Mouse (Mus musculus): Measurements from ENCODE around the gene Fut4.

Gene Fut4

GRCm38 (mm10) chr9:14752001-14752522 lies at the start of gene Fut4:
TSS of gene Fut4 (minus strand) at chr9:14752393.
- DNase-seq (ENCODE audit: low spot score in 2 of 2), result peak; percentile 39 to 52

DNA sequence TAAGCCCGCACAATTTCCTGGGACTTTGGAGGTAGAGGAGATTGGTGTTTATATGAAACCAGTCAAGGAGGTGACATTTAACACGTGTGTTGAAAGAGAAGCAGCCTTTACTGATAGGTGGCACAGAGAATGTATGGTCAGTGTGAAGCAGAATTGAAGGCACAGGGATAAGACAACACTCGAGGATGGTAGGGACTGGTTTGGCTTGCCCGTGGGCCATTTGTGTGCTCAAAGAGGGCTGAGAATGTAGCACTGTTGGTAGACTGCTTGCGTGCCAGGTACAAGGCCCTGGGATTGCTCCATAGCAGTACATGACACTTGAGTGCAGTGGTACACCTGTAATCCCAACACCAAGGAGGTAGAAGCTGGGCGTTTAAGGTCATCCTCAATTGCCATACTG lies 35.2 kb upstream of the Fut4 start:
- no peak for DNase-seq (ENCODE audit: low spot score in 2 of 2)

- DNase-seq (ENCODE audit: low spot score in 2 of 2), result peak; percentile 96 to 97
These were observed 32.1 kb upstream of the Fut4 start, which contains the start of the genes Mre11a and Ankrd49 for GRCm38 (mm10) chr9:14784039-14785002. TSS of gene Mre11a (plus strand) at chr9:14784654. TSS of gene Ankrd49 (minus strand) at chr9:14784856.

DNA sequence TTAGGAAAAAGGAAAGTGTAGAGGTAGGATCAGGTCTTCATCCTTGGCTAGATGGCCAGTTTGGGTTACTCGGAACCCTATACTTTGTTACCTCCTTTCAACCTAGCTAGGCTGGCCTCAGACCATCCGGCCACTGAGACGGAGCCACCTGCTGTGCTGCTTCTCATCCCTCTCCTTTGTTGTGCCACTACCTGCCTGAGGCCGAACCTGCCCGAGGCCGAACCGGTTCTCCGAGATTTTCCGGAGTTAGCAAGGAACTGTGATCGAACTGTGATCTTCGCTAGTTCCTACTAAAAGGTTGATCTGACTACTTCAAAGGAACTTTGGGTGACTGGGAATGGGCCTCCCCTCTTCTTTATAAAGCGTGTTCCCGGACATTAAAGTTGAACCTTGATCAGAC lies 26.1 kb upstream of the Fut4 start:
- DNase-seq (ENCODE audit: low spot score in 2 of 2), result no peak

GRCm38 (mm10) chr9:14773813-14774212 lies 21.6 kb upstream of the Fut4 start:
- DNase-seq (ENCODE audit: low spot score in 2 of 2), result no peak

DNA sequence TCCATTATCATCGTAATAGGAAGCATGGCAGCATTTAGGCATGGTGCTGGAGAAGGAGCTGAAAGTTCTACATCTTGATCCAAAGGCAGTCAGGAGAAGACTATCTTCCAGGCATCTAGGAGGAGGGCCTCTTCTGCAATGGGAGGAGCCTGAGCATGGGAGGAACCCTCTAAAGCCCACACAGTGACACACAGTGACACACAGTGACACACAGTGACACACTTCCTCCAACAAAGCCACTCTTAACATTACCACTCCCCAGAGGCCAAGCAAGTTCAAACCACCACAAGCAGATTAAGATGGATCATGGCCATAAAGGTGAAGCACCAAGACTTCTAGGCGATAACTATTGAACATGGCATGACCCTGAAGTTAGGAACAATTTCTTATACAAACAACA lies 19.9 kb upstream of the Fut4 start:
- DNase-seq (ENCODE audit: low spot score in 2 of 2), result no peak

DNA sequence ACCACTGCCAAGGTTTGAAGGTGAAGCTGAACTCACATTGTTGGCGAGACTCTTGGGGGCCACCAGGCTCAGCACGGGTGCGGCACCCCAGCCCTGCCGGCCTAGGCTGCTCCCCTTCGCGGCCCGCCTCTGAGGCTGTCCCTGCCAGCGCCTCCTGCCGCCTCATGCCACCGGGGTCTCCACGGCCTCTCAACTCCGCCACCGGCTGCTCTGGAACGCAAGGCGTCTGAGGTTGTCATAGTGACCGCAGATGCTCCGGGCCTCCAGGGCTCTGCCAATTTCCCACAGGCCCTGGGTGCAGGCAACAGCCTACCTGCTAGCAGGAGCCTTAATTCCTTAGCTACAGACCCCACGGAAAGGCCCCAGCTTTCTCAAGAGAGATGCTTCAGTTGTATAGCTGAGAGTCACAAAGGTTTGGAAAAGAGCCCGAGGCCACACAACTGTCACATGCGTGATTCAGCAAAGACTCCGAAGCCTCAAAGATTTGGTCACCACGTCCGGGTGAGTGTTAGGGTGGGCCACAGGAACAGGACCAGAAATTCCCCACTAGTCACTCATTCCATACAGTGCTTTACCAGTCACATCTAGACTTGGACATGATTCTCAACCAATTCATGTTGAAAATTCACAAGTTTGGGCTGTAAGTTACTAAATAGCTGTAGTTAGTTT lies 18.7 kb upstream of the Fut4 start, which contains the start of gene 1700012B09Rik:
Gene 1700012B09Rik (minus strand): TSS at position 228 of the 669 bp plus-strand sequence.
- DNase-seq (ENCODE audit: low spot score in 2 of 2), result no peak

DNA sequence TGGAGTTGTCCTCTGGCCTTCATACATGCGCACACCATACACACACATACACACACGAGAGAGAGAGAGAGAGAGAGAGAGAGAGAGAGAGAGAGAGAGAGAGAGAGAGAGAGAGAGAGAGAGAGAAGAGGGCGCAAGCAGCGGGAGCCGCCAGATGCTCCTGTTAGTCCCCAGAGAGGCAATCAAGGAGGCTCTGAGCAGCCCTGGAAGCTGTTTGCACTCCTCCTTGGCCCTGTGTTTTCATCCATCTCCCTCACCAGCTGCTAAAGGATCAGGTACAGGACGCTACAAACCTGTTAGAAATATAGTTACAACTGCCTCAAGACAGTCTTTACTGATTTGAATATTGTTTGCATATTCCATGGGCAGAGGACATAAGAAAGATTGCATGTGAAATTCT lies 17.6 kb upstream of the Fut4 start:
- no peak for DNase-seq (ENCODE audit: low spot score in 2 of 2)

DNA sequence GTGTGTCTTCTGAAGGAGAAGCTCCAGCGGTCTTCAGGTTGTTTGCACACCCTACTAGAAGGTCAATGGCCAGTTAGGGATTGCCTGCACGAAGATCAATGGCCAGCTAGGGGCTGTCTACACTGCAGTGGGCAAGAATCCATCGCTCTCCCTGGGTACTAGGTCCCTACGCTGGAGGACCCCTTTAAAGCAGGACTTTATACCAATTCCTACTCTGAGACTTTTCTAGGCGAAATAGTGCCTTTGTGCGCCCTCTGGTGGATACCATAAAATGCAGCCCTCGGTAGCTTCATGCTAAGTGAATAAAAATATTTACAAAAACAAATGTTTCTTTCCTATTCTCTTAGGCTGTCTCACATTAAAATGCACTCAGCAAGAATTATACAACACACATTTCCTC lies 12.6 kb upstream of the Fut4 start:
- peak in 1 of 2 experiments; percentile 3 for DNase-seq (ENCODE audit: low spot score in 2 of 2)

GRCm38 (mm10) chr9:14759261-14759660 lies 7.1 kb upstream of the Fut4 start:
- no peak for DNase-seq (ENCODE audit: low spot score in 2 of 2)

GRCm38 (mm10) chr9:14758590-14758989 lies 6.4 kb upstream of the Fut4 start:
- no peak for DNase-seq (ENCODE audit: low spot score in 2 of 2)

- no peak for DNase-seq (ENCODE audit: low spot score in 2 of 2)
These were observed 2.3 kb upstream of the Fut4 start for GRCm38 (mm10) chr9:14754469-14754868.

DNA sequence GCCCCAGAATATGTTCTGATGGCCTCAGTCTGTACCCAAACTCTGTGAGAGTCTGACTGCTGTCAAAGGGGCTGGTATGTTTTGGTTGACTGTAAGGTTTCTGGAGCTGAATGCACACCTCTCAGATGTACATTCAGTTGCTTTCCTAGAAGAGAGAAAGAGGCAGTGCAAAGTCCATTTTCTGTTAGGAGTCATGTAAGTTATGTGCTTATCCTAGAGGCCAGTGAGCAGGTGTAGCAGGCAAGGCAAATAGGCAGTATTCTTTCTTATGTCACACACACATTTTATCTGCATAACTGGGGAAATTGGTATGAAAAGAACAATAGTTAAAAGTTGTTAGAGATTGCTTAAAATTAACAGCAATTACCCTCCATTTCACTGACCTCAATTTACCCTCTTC lies 1.8 kb upstream of the Fut4 start:
- DNase-seq (ENCODE audit: low spot score in 2 of 2), result no peak

GRCm38 (mm10) chr9:14751503-14752000 lies 641 bp downstream of the Fut4 start:
- DNase-seq (ENCODE audit: low spot score in 2 of 2), result no peak

GRCm38 (mm10) chr9:14750901-14751502 lies 1.2 kb downstream of the Fut4 start:
- DNase-seq (ENCODE audit: low spot score in 2 of 2), result no peak

- DNase-seq (ENCODE audit: low spot score in 2 of 2), result no peak
These were observed 11.9 kb downstream of the Fut4 start, which contains the start of gene Piwil4 for GRCm38 (mm10) chr9:14740151-14740924. TSS of gene Piwil4 (minus strand) at chr9:14740733.

- DNase-seq (ENCODE audit: low spot score in 2 of 2), result no peak
These were observed 12.6 kb downstream of the Fut4 start for GRCm38 (mm10) chr9:14739498-14740150.

DNA sequence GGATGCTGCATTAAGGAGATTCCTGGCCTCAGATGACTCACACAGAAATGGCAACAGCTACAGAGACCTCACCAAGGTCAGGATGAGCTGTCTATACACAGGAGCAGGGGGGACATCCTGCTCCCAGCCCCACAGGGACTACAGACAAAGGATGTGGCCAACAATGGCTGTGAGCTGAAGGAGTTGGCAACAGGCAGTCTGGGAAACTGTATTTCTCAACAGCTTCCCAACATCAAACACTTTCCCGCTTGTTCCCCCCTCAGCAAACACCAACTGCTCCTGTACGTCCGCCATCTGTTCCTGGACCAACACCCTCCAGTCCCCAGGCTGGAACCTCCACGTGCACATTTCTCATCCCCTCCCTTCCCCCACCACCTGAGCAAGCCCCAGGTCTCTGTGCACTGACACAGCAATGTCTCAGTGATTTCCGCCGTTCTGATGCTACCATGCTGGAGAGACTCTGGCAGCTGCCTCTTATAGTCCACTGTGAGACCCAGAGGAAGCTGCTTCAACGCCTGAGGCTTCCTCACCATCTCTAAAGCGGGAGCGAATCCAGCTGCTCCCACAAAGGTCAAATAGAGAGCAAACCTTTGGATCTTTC lies 21.2 kb downstream of the Fut4 start:
- peak in 1 of 2 experiments; percentile 13 for DNase-seq (ENCODE audit: low spot score in 2 of 2)

DNA sequence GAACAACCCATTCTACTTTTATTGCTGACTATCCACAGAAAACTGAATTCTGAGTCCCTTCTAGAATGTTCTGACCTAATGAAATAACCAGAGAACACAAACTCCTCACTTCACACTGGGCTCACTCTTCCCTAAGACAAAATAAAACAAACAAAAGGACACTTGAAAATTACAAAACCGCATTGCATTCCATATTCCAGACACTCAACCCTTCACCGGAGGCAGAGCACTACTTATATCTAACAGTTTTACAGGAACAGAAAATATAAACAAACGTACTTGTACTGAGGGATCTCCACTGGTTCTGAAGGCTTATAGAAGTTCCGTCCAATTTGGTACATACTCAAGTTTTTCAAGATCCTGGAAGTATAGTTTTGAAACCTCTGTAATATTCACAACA lies 23.8 kb downstream of the Fut4 start:
- DNase-seq (ENCODE audit: low spot score in 2 of 2), result no peak

DNA sequence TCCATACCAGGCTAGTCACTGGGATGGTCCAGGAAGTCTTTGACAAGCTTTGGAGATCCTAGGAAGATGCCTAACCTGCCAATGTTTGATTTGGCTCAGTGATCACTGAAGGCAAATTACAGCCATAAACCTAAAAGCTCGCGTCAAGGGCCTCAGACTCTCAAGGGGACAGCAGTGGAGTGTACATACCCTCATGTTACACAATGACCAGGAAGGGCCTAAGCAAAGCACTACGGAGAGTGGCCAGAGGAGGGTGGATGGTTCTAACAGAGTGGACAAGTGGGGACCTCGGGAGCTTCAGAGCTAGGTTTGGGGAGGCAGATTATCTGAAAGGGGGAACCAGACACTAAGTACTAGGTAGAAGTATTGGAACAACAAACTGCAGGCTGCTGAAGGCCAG lies 25.6 kb downstream of the Fut4 start:
- DNase-seq (ENCODE audit: low spot score in 2 of 2), result no peak

Measured in heart, adult 9 months (tissue).